Mouse (Mus musculus): Measurements from ENCODE around the gene Spocd1. TPM values are rescaled to one million over a fixed set of nuclear protein-coding genes. Genes with fewer than 3 reads are reported as not detected.
A peak's percentile ranks its signal among the peaks of the same experiment; 100 is the strongest.

Gene Spocd1
- total and polyA plus RNA-seq, 2 experiments from 2014 or later: 0.05 TPM; not detected in 1

DNA sequence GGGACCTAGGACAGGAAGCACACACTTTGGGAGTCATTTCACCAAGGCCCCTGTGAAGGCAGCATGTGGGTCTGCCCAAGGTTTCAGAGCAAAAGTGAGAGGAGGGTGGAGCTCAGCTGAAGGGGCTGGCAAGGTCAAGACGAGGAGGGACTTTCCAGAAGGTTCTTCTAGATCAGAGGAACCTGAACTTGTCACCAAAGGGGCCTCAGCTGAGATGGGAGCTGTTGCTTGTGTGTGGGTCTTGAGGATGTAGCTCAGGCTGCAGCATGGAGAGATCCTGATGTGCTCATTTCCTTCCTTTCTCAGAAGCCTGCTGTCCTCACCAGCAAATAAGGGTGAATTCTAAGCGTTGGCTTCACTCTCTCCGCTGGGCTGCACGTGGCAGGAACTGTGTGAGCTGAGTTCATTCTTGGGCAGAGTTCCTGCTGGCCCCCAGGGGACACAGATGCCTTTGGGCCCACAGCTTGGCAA lies 19.8 kb upstream of the Spocd1 start:
- ATAC-seq: no peak
- WGBS: 71% methylated on average over 4 of the region's 4 CpGs
- no peak for DNase-seq
- Histone ChIP-seq H3K9me3 (ENCODE audit: low read length) (no peaks in the 10 kb centered on the region), H3K4me1 (ENCODE audit: insufficient read depth) (no peaks in the 10 kb centered on the region), H3K9ac (no peak overlapping the region), H3K4me2 (ENCODE audit: low read depth) (no peak overlapping the region), H3K27ac (ENCODE audit: low read depth, low read length) (no peak overlapping the region), H3K36me3 (ENCODE audit: insufficient read depth) (no peaks in the 10 kb centered on the region), H3K27me3 (ENCODE audit: insufficient read depth, low read length) (no peaks in the 10 kb centered on the region; the same call in 1 of the 2 replicates), H3K4me3 (ENCODE audit: low read depth, low read length) (no peak overlapping the region)
- no peak for TF ChIP-seq CTCF (IDR thresholded peaks at IDR 0.05; ENCODE audit: low read depth)

DNA sequence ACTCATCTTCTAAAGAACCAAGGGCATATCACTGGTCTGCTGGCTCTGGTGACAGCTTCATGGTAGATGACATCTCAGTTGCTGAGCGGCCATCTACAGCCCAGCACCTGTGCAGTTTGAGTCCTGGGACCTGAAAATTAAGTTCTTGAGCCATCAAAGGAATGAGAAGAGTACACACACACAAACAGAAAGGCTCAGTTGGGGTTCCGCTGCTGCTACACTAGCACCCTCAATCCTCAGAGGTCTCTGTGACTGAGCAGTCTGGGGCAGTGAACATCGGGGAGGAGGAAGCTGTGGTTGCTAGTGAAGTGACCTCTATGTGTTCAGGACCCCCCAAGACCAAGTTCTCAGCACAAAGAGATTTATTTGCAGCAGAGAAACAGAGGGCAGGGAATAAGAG lies 16.1 kb upstream of the Spocd1 start:
- WGBS: 89% methylated on average over 3 of the region's 3 CpGs
- TF ChIP-seq CTCF (IDR thresholded peaks at IDR 0.05; ENCODE audit: low read depth): no peak
- no peak for ATAC-seq

DNA sequence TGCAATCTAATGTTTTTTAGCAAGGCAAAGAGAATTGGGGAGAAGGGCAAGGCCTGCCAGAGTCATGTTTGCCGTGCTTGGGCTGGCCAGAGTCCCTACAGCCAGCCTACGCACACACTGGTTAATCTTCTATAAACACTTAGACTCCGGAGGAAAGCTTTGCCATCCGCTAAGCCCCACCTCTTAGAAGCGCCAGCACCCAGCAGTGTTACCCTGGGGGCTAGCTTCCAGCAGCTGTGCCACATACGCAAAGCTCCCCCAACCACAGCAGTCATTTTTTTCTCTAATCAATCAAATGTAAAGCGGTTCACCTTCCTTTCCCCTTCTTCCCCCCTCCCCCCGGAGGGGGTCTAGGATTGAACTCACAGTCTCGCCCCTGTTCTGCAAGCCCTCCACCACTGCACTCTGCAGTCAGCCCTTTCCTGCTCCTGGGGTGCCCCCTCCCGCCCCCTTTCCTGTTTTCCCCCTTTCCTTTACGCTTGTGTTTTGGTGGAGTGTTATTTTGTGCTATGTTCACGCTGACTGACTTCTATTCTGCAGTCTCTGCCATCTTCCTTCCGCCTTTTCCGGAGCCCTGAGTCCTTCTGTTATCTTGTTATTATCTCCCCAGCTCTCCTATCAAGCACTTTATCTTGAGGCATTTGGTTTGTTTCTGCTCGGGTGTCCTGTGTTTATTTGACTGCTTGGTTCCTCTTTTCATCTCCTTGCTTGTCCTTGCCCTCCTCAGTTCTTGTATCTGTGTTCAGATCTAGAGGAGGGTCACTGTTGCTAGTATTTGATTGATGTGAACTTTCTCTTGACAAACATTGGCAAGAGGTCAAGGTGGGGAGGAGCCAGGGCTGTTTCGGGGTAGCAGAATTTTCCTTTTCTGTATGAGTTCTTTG lies 15.0 kb upstream of the Spocd1 start:
- no peak for ATAC-seq
- no peak for TF ChIP-seq CTCF (IDR thresholded peaks at IDR 0.05; ENCODE audit: low read depth)
- Histone ChIP-seq H3K4me1 (ENCODE audit: insufficient read depth) (no peaks in the 10 kb centered on the region), H3K27me3 (ENCODE audit: insufficient read depth, low read length) (no peaks in the 10 kb centered on the region; the same call in 1 of the 2 replicates), H3K27ac (ENCODE audit: low read depth, low read length) (no peak overlapping the region), H3K9me3 (ENCODE audit: low read length) (no peaks in the 10 kb centered on the region), H3K4me3 (ENCODE audit: low read depth, low read length) (no peak overlapping the region), H3K36me3 (ENCODE audit: insufficient read depth) (no peaks in the 10 kb centered on the region), H3K9ac (no peak overlapping the region), H3K4me2 (ENCODE audit: low read depth) (no peak overlapping the region)
- no peak for DNase-seq
- WGBS: 24% methylated on average over 16 of the region's 16 CpGs

More for the DNA sequence above, 16.1 kb upstream of the Spocd1 start:
- Histone ChIP-seq H3K9me3 (ENCODE audit: low read length) (no peaks in the 10 kb centered on the region), H3K4me3 (ENCODE audit: low read depth, low read length) (no peak overlapping the region), H3K27me3 (ENCODE audit: insufficient read depth, low read length) (no peaks in the 10 kb centered on the region; the same call in 1 of the 2 replicates), H3K4me2 (ENCODE audit: low read depth) (no peak overlapping the region), H3K9ac (no peak overlapping the region), H3K4me1 (ENCODE audit: insufficient read depth) (no peaks in the 10 kb centered on the region), H3K36me3 (ENCODE audit: insufficient read depth) (no peaks in the 10 kb centered on the region), H3K27ac (ENCODE audit: low read depth, low read length) (no peak overlapping the region)
- DNase-seq: no peak

DNA sequence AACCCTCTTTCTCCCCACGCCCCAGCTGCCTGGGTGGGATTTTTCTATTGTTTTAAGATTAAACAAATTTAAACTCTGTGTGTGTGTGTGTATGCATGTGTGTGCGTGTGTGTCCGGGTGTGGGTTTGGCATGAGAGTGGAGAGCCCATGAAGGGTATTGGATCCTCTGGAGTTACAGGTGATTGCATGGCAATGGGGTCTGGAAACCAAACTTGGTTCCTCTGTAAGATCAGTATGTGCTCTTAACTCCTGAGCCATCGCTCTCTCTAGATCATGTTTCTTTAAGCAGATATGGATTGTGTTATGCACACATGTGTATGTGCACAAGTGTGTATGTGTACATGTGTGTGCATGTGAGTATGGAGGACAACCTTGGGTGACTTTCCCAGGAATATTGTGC lies 14.4 kb upstream of the Spocd1 start:
- Histone ChIP-seq H3K27me3 (ENCODE audit: insufficient read depth, low read length) (no peaks in the 10 kb centered on the region; the same call in 1 of the 2 replicates), H3K27ac (ENCODE audit: low read depth, low read length) (no peak overlapping the region), H3K4me2 (ENCODE audit: low read depth) (no peak overlapping the region), H3K9me3 (ENCODE audit: low read length) (no peaks in the 10 kb centered on the region), H3K9ac (no peak overlapping the region), H3K36me3 (ENCODE audit: insufficient read depth) (no peaks in the 10 kb centered on the region), H3K4me1 (ENCODE audit: insufficient read depth) (no peaks in the 10 kb centered on the region), H3K4me3 (ENCODE audit: low read depth, low read length) (no peak overlapping the region)
- 64% methylated on average over 4 of the region's 4 CpGs for WGBS
- ATAC-seq (no peak), DNase-seq (no peak)
- TF ChIP-seq CTCF (IDR thresholded peaks at IDR 0.05; ENCODE audit: low read depth): no peak

DNA sequence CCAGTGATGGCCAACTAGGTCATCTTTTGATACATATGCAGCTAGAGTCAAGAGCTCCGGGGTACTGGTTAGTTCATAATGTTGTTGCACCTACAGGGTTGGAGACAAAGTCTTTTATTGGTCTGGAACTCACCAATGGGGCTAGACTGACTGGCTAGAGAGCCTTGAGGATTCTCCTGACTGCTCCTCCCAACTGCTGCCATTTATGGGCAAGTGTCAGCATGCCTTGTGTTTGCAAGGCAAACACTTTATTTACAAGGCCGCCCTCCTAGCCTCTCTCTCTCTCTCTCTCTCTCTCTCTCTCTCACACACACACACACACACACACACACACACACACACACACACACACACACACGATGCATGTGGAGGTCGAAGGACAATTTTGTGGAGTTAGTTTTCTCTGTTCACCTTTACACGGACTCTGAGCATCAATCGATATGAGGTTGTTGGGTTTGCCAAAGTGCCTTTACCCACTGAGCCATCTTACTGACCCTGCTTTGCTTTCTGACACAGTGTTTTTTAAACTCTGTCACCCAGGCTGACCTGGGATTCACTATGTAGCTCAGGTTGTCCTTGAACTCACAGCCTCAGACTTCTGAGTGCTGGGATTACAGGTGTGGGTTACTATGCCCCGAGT lies 13.6 kb upstream of the Spocd1 start:
- no peaks in the 10 kb centered on the region for H3K4me1 ChIP-seq (ENCODE audit: insufficient read depth)

DNA sequence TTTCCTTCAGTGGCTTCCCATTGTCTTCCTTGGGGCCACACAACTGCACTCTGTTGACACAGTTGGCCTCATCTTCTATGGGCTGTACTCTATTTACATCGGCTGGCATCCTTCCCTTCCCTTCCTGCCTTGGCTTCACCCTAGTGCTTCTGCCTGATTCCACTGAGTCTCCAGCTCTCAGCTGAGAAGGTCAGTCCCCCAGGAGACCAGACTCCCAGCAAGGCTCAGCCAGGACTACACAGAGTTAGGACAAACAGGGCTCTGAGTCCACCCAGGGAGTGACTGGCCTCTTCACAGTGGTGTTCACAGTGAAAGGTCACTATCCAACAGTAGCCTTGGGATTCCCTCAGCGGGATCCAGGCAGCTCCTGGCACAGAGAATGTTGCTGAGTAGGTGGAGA lies 12.9 kb upstream of the Spocd1 start:
- H3K27me3 ChIP-seq (ENCODE audit: insufficient read depth, low read length): no peaks in the 10 kb centered on the region; the same call in 1 of the 2 replicates
- no peak overlapping the region for H3K27ac ChIP-seq (ENCODE audit: low read depth, low read length)
- 43% methylated on average over 2 of the region's 2 CpGs for WGBS
- H3K9ac ChIP-seq: no peak overlapping the region
- peak; percentile 23; the same call in 1 of the 2 replicates for ATAC-seq
- no peak for DNase-seq
- no peak overlapping the region for H3K4me2 ChIP-seq (ENCODE audit: low read depth)
- TF ChIP-seq CTCF (IDR thresholded peaks at IDR 0.05; ENCODE audit: low read depth): no peak
- H3K4me1 ChIP-seq (ENCODE audit: insufficient read depth): no peaks in the 10 kb centered on the region
- no peaks in the 10 kb centered on the region for H3K9me3 ChIP-seq (ENCODE audit: low read length)
- H3K36me3 ChIP-seq (ENCODE audit: insufficient read depth): no peaks in the 10 kb centered on the region
- no peak overlapping the region for H3K4me3 ChIP-seq (ENCODE audit: low read depth, low read length)

More for the DNA sequence above, 13.6 kb upstream of the Spocd1 start:
- WGBS: 88% methylated on average over 7 of the region's 7 CpGs
- Histone ChIP-seq H3K36me3 (ENCODE audit: insufficient read depth) (no peaks in the 10 kb centered on the region), H3K4me2 (ENCODE audit: low read depth) (no peak overlapping the region), H3K9ac (no peak overlapping the region), H3K27me3 (ENCODE audit: insufficient read depth, low read length) (no peaks in the 10 kb centered on the region; the same call in 1 of the 2 replicates), H3K4me3 (ENCODE audit: low read depth, low read length) (no peak overlapping the region), H3K9me3 (ENCODE audit: low read length) (no peaks in the 10 kb centered on the region), H3K27ac (ENCODE audit: low read depth, low read length) (no peak overlapping the region)
- no peak for TF ChIP-seq CTCF (IDR thresholded peaks at IDR 0.05; ENCODE audit: low read depth)
- ATAC-seq: no peak
- DNase-seq: no peak

Data from forebrain, postnatal 0 days (tissue).